Mouse (Mus musculus) urinary bladder, postnatal 25 days (tissue): ENCODE data around the gene Stard9.

Experiments
- DNase-seq: peaks from one replicate; pipeline ENCODE4 v3.0.0; 2022; ENCODE audit warnings: low spot score

Gene Stard9

GRCm38 (mm10) chr2:120654693-120655092 lies 25.8 kb downstream of the Stard9 start:
- DNase-seq, result no peak

GRCm38 (mm10) chr2:120655905-120656304 lies 27.0 kb downstream of the Stard9 start:
- DNase-seq, result no peak

DNA sequence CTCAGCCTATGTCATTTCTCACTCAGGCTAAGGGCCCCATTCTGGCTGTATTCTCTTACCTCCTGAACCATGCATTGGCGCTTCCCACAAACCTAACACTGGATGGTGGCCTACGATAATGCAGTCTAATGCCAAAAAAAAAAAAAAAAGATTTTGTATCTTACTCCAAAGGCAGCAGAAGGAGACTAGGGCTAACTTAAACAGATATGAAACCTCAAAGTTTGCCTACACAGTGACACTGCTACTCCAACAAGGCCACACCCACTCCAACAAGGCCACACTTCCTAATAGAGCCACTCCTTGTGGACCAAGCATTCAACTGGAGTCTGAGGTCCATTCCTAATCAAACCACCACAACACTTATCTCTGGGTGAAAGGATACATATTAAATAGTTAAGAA lies 27.8 kb downstream of the Stard9 start:
- DNase-seq, result no peak

- no peak for DNase-seq
Measured at GRCm38 (mm10) chr2:120658486-120658885, 29.6 kb downstream of the Stard9 start.

DNA sequence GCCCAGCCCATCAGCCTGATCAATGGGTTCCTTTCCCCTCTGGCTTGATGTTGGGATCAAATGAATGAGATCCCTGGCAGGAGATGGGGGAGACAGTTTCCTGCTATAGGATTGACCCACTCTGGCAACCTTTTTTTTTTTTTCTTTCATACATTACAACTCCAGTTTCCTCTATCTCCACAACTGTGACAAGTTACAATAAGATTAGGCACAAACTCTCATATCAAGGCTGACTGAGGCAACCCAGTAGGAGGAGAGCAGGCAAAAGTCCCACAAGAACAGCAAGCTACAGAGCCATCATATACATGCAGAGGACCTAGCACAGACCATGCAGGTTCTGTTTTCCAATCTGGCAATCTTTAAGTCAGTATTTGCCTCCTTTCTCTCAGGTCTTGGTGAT lies 30.4 kb downstream of the Stard9 start:
- DNase-seq, result no peak

DNA sequence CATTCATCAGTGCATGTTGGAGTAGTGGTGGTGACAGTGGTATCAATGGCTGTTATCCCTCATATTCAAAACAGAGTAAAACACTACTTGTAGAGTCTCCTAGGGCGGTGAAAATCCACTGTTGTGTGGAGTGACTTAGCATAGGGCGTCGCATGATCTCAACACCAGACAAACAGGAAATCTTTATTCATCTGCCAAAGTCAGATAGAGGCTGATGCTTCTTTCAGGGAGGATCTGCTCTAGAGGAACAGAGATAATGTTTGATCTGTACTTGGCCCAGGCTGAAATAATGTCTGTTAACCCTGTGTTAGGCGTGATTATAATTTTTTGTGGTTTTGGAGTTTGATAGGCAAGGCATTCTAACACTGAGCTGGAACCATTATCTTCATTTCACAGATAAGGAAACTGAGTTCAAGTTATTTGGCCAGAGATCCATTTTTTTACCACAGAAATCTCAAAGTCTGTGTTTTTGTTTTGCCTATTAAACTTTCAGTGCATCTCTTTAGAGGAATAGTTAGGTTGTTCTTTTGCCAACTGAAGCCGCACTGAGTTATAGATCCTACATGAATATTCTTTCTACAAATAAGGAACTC lies 31.7 kb downstream of the Stard9 start:
- no peak for DNase-seq

DNA sequence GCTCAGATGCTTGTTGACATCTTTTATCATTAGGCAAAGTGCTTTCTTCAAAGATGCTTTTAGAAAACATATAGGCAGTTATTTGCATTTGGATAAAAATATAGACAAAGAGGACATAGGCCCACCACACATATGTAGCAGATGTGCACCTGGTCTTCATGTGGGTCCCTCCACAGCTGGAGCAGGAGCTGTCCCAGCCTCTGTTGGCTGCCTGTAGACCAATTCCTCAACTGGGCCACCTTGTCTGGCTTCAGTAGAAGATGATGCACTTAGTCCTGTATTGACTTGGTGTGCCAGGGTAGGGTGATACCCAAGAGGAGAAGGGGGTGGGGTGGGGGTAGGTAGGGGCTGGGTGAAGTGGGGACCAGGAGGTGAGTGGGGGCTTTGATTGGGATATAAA lies 33.8 kb downstream of the Stard9 start:
- no peak for DNase-seq

DNA sequence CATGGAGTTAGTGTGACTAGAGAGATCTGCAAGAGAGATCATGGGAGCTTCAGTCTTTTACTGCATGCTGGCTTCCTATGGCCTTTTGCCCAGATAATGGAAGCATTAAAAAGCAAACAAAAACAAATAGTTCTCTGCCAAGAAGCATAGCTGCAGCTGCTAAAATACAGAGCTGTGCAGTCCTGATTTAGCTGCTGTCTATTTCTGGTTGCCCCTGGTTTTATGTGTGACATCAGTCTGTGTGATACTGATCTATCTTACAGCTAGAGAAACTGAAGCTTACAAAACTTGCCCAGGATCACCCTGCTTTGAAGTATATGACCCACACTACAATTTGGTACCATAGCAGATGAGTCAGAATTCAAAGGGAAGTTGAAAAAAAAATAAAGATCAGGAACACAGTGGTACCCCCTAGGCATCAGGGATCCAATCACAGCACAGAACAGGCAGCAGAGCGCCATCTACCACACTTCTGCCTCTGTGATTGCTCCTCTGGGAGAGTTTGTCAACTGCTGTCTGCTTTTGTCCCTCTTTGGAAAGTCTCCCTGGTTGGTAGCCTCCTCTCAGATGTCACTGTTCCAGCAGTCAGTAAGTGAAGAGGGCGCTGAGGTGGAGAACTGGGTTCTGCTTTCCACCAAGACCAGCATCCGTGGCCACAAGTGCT lies 34.7 kb downstream of the Stard9 start:
- DNase-seq, result no peak

GRCm38 (mm10) chr2:120667446-120667845 lies 38.5 kb downstream of the Stard9 start:
- DNase-seq, result no peak

- DNase-seq, result no peak
Measured at GRCm38 (mm10) chr2:120670253-120670652, 41.3 kb downstream of the Stard9 start.

GRCm38 (mm10) chr2:120681151-120681550 lies 52.2 kb downstream of the Stard9 start:
- DNase-seq, result peak; percentile 6

GRCm38 (mm10) chr2:120697767-120698166 lies 68.8 kb downstream of the Stard9 start:
- DNase-seq, result no peak

DNA sequence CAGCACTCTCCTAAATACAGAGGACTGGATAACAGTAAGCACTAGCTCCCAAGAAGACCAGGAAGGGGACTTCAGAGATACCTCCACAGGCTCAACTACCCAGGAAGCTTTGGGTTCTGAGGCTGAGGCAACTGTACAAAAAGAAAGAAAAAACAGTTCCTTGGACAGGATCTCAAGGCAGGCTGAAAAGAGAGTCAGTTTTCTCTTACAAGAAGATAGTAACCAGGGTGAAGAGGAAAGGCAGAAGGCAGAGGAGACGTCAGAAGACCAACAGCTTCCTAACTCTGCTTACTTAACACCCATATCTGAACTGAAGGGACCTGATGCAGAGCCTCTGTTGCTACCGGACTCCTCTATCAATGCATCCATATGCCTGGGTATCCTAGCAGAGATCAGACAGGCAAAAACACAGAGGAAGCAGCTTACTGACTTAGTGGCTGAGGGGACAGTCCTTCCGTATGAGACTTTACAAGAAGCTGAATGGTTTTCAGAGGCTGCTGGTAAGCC lies 71.5 kb downstream of the Stard9 start:
- no peak for DNase-seq

- DNase-seq, result no peak
Measured at GRCm38 (mm10) chr2:120702675-120703074, 73.8 kb downstream of the Stard9 start.

DNA sequence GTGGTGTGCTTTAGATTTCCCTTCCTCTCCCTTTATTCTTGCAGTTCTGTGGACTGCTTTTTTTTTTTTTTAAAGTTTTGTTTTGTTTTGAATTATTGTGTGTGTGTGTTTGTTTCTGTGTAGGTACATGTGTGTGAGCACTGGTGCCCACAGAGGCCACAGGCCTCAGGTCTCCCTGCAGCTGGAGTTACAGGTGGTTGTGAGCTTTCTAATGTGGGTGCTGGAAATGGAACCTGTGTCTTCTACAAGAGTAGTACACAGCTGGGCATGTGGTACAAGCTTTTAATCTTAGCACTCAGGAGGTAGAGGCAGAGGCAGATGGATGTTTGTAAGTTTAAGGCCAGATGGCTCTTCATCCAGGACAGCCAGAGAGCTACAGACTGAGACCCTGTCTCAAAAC lies 78.1 kb downstream of the Stard9 start:
- no peak for DNase-seq

- no peak for DNase-seq
Measured at GRCm38 (mm10) chr2:120710154-120710553, 81.2 kb downstream of the Stard9 start.

DNA sequence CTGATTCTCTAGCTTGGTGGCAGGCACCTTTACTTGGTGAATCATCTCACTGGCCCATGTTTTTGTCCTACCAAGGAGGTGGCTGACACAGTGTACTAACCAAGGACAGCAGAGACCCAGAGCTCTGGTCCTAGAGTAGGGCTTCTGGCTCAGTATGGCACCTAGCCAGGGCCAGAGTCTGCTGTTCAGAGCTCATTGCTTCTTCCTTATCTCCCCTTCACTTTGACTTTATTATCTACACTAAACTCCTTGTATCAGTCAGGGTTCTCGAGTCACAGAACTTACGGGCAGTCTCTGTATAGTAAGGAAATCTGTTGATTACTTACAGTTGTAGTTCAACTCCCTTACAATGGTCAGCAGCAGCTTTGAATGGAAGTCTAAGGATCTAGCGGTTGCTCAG lies 82.0 kb downstream of the Stard9 start:
- no peak for DNase-seq

DNA sequence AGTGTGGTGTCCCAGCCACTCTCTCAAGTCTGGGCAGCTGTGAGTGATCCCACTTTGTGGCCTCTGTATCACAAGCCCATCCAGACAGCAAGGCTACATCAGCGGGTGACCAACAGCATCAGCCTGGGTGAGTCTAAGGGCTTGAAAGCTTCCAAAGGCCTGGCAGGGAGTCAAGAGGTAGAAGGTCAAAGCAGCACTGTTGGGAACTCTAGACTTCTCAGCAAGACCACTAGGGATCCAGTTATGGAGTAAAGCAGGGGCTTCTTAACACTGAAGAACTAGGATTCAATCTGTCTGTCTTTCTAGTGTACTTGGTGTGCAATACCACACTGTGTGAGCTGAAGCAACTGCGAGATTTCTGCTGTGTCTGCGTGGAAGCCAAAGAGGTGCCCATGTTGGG lies 84.5 kb downstream of the Stard9 start:
- DNase-seq, result no peak

DNA sequence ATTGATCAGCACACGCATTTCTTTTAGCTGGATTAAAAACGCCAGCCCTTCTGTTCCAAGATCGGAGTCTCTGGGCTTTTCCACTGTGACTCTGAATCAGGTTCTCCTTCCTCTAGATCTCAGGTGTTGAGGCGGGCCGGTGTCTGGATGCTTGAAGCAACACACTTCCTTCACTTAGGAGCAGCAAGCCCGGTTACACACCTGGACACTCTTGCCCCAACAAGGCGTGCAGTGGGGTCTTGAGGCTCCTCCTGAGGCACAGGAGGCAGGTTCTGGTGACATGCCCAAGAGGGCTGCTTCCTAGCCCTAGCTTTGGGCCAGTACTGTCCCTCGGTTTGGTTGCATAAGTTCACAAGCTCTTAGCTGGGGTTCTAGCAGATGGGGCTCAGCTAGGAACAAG lies 89.6 kb downstream of the Stard9 start:
- no peak for DNase-seq

DNA sequence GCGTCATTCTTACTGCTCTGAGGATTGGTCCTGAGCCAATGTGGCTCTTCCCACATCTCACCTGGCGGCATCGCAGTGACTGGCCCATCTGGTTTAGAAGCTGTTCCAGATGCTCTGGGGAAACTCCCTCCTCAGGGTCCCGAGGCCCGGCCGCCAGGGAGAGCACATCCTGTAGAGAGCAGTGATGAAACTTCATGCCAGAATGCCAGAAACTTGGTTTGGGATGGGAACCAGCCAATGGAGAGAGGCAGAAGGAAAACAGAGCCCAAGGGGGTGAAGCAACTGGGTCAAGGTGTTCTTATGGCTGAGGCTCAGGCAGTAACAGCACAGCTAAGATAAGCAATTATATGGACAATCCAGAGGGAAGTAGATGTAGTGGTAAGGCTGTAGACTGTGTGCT lies 91.9 kb downstream of the Stard9 start:
- no peak for DNase-seq

GRCm38 (mm10) chr2:120721911-120722310 lies 93.0 kb downstream of the Stard9 start:
- DNase-seq, result no peak

GRCm38 (mm10) chr2:120722491-120722890 lies 93.6 kb downstream of the Stard9 start:
- no peak for DNase-seq

DNA sequence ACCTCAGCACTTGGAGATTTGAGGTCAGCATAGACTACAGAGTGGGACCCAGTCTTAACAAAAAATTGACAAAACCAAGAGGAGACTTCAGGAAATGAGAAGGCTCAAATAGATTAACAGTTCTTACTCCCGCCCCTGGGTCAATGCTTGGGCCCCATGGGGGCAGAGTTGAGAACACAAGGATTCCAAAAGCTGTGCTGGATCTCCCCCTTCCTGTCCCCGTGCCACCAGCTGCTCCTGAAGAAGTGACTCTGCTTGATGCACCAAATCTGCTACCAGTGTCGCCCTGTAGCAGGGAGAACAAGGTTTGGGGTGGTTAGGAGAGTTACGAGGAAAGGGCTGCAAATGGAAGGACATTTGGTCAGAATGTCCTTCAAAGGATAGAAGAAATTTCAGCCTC lies 94.7 kb downstream of the Stard9 start:
- DNase-seq, result no peak

- DNase-seq, result no peak
Measured at GRCm38 (mm10) chr2:120724176-120724575, 95.3 kb downstream of the Stard9 start.
